Mouse (Mus musculus) liver, adult 2 months (tissue): ENCODE data around the gene Zdhhc8. TPM values are rescaled to one million over a fixed set of nuclear protein-coding genes. Genes with fewer than 3 reads are reported as not detected.

ENCODE experiments used
- DNase-seq: peaks from one replicate; pipeline ENCODE4 v3.0.0-alpha.2; 2011; ENCODE audit warnings: low read depth, low spot score; ENCODE audit errors: extremely low read depth
- H3K27ac ChIP-seq: fragments of 200-500 bp; replicated peaks from 2 replicates; pipeline ENCODE4 v1.5.1; 2012; ENCODE audit warnings: low read depth, mild to moderate bottlenecking, control low read depth, inconsistent platforms, low read length; ENCODE audit not compliant: insufficient read depth
- H3K27me3 ChIP-seq: fragments of 200-500 bp; 2 replicates; pipeline ENCODE4 v1.6.1; 2012; ENCODE audit warnings: mild to moderate bottlenecking, moderate library complexity, low read length, inconsistent platforms; ENCODE audit not compliant: control insufficient read depth, insufficient read depth
- H3K36me3 ChIP-seq: fragments of 200-500 bp; 2 replicates; pipeline ENCODE4 v1.6.1; 2012; ENCODE audit warnings: low read length, inconsistent platforms; ENCODE audit not compliant: control insufficient read depth, insufficient read depth
- H3K4me1 ChIP-seq: fragments of 200-500 bp; 2 replicates; pipeline ENCODE4 v1.6.1; 2011; ENCODE audit warnings: low read length; ENCODE audit not compliant: control insufficient read depth, insufficient read depth
- H3K4me3 ChIP-seq: fragments of 200-500 bp; 2 replicates; pipeline ENCODE4 v1.5.1; 2011; ENCODE audit warnings: low read depth, mild to moderate bottlenecking, control low read depth, low read length, moderate library complexity; ENCODE audit not compliant: insufficient read depth
- H3K79me2 ChIP-seq: fragments of 200-500 bp; 2 replicates; pipeline ENCODE4 v1.6.1; 2012; ENCODE audit warnings: inconsistent platforms, mild to moderate bottlenecking, low read length, moderate library complexity; ENCODE audit not compliant: control insufficient read depth, insufficient read depth
- H3K9ac ChIP-seq: fragments of 200-500 bp; 2 replicates; pipeline ENCODE4 v1.6.1; 2012; ENCODE audit warnings: low read depth, mild to moderate bottlenecking, control low read depth, inconsistent platforms, low read length
- CTCF ChIP-seq: fragments of 200-500 bp; IDR thresholded peaks from 2 replicates; pipeline ENCODE4 v1.5.1; 2011; ENCODE audit warnings: low read depth, low read length, control low read depth
- POLR2A ChIP-seq: fragments of 200-500 bp; IDR thresholded peaks from 2 replicates; pipeline ENCODE4 v1.6.1; 2011; ENCODE audit warnings: low read length, control low read depth; ENCODE audit not compliant: insufficient read depth; ENCODE audit errors: extremely low read depth
- WGBS: fragments of 180-500 bp; shearing (Covaris S2); methylation state at CpG from one replicate; pipeline ENCODE4 v1.1.7; 2018; 5-methylcytosine and 5-hydroxymethylcytosine counted together
- polyA plus RNA-seq: library from polyadenylated mRNA; depleted of rRNA; stranded (reverse); fragments of >200 nt; gene quantifications from 2 replicates; pipeline ENCODE4 v1.2.3, GENCODE M21; 2012
- total RNA-seq: library from RNA; depleted of rRNA; stranded (reverse); fragments of >200 nt; gene quantifications from 2 replicates; pipeline ENCODE4 v1.2.3, GENCODE M21; 2014

The Zdhhc8 gene
- total and polyA plus RNA-seq, 2 experiments, result 1.2 to 12.3 TPM

DNA sequence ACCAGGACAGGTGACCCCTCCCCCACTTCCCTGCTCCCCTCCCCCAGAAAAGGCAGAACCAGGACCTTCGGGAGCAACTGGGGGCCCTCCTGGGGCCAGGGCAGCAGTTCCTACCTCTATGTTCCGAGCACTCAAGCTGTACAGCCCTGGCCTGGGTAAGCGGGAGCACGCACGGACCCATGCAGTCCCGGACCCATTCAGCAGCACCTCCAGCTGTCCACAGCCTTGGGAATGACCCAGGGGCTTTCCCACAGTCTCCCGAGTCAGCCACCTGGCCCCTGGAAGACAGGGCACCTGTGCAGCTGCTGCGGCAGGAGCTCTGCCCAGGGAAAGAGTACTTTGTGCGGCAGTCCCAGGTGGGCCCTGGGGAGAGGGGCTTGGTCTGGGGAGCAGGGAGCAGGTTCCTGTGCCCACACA is 16.3 kb downstream of the Zdhhc8 start:
- no peaks in the 10 kb centered on the region for H3K79me2 ChIP-seq
- H3K4me1 ChIP-seq, result no peaks in the 10 kb centered on the region
- no peaks in the 10 kb centered on the region for H3K27me3 ChIP-seq
- H3K4me3 ChIP-seq, result no peak overlapping the region
- 83% methylated on average over 9 of the region's 9 CpGs for WGBS
- no peak overlapping the region for H3K9ac ChIP-seq
- no peak for DNase-seq
- TF ChIP-seq POLR2A (no peak), CTCF (no peak)
- H3K36me3 ChIP-seq, result no peaks in the 10 kb centered on the region
- no peak overlapping the region for H3K27ac ChIP-seq

DNA sequence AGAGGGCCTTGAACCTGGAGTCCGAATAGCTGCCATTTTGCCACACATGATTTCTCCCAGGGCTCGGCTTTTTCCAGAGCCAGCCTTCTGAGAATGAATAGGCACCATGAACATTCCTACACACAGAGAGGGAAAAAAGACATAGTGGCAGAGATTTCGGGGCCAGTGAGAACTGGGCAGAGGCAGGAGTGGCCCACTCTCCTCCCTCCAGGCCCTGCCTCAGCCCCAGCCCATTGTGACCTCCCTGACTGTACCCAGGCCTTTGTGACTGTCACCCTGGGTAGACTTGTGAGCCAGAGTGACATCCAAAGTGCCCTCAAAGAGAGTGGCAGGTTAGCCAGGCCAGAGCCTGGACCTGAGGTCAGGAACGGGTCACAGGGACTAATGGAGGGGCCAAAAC is 17.4 kb downstream of the Zdhhc8 start, which contains the start of gene Ccdc188:
Gene Ccdc188 (plus strand): TSS at position 301 of the 400 bp plus-strand sequence.
- TF ChIP-seq POLR2A (no peak), CTCF (no peak)
- H3K79me2 ChIP-seq, result no peaks in the 10 kb centered on the region

DNA sequence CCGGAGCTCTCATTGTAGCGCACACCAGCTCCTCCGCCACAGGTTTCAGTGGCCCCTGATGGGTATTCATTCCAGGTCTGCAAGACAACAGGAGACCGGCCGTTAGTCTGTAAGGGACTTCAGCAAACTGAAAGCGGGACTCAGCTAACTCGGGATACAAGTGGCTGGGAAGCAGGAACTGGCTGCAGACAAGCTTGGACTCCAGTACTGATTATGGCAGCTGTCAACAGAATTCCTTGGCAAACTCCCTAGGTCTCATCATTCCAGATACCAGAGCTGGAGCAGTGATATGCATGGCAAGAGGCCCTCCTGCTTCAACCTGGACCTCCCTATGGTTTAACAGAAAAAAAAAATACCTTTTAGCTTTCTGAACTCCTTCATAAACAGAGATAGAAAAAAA is 20.1 kb downstream of the Zdhhc8 start:
- H3K9ac ChIP-seq, result no peak overlapping the region
- TF ChIP-seq POLR2A, result no peak
- TF ChIP-seq CTCF, result no peak
- DNase-seq, result no peak
- no peaks in the 10 kb centered on the region for H3K27me3 ChIP-seq
- no peak overlapping the region for H3K27ac ChIP-seq
- H3K36me3 ChIP-seq, result no peaks in the 10 kb centered on the region
- 87% methylated on average over 7 of the region's 7 CpGs for WGBS
- no peak overlapping the region for H3K4me3 ChIP-seq
- H3K79me2 ChIP-seq, result no peaks in the 10 kb centered on the region
- H3K4me1 ChIP-seq, result no peaks in the 10 kb centered on the region

More for the DNA sequence above, 17.4 kb downstream of the Zdhhc8 start, which contains the start of gene Ccdc188:
- no peaks in the 10 kb centered on the region for H3K36me3 ChIP-seq
- H3K9ac ChIP-seq, result no peak within 1 kb of the TSS
- DNase-seq, result no peak
- WGBS, result 93% methylated on average over 4 of the region's 4 CpGs
- no peak within 1 kb of the TSS for H3K27ac ChIP-seq
- H3K27me3 ChIP-seq, result no peaks in the 10 kb centered on the region
- no peak within 1 kb of the TSS for H3K4me3 ChIP-seq
- H3K4me1 ChIP-seq, result no peaks in the 10 kb centered on the region

DNA sequence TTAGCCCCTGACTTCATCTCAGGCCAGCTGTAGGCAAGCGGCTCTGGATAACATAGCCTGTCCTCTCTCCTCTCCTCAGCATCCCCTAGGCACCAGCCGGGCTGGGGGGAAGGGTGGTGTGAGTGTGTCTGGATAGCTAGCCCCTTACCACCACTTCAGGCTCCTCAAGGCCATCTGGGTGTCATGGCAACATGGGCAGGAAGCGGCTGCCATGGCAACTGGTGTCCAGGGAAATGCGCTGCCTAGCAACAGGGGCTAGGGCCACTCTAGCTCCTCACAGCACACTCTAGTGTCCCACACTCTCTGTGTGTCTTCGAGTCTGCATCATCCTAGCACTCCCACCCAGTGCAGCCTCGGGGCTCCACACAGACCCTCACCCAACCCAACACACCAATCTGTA is 21.2 kb downstream of the Zdhhc8 start:
- no peak overlapping the region for H3K4me3 ChIP-seq
- no peak for TF ChIP-seq POLR2A
- no peak for TF ChIP-seq CTCF
- no peaks in the 10 kb centered on the region for H3K79me2 ChIP-seq
- H3K36me3 ChIP-seq, result no peaks in the 10 kb centered on the region
- 72% methylated on average over 6 of the region's 6 CpGs for WGBS
- H3K27me3 ChIP-seq, result no peaks in the 10 kb centered on the region
- H3K4me1 ChIP-seq, result no peaks in the 10 kb centered on the region
- no peak overlapping the region for H3K9ac ChIP-seq
- no peak overlapping the region for H3K27ac ChIP-seq
- DNase-seq, result no peak

DNA sequence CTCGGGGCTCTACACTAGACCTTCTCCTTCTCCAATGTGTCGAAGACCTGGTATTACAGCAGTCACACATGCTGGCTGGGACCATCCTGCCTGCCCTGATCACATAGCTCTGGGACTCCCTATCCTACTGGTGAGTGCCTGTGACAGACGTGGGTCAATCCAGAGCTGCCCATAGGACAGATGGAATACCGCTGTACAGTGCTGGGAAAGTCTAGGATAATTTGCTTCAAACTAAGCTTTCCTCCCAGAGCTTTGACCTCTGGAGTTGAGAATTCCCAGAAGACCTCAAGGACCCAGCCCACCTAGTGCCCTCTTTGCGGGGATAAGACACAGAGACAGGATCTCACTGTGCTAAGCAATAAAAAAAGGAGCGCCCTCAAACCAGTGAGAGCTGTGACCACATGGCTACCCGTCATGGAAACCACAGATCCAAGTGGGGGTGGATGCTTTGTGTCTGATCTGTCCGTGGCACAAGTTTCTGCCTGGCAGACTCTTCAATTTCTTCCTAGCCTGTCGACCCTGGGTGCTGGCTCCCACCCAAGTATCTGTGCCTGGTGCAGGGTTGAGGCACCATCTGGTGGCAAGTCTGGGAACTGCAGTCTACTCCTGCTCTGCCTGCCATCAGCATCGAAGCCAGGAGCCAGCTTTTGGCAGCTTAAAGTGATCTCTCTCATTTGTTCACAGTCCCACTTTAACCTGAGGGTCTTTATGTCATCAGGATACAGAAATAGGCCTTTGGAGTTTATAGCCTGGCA is 23.3 kb downstream of the Zdhhc8 start:
- Histone ChIP-seq H3K4me3 (no peak overlapping the region), H3K36me3 (no peaks in the 10 kb centered on the region), H3K9ac (no peak overlapping the region), H3K4me1 (no peaks in the 10 kb centered on the region), H3K27me3 (no peaks in the 10 kb centered on the region), H3K27ac (no peak overlapping the region), H3K79me2 (no peaks in the 10 kb centered on the region)
- peak; percentile 34 for DNase-seq
- TF ChIP-seq CTCF (peak; percentile 98), POLR2A (no peak)
- 46% methylated on average over 10 of the region's 10 CpGs for WGBS
